Mouse (Mus musculus): ENCODE data around the gene Fndc8. TPM values are rescaled to one million over a fixed set of nuclear protein-coding genes. Genes with fewer than 3 reads are reported as not detected.
A peak's percentile ranks its signal among the peaks of the same experiment; 100 is the strongest.

The Fndc8 gene
- total RNA-seq (2021), result not detected
- polyA plus RNA-seq (2012; rRNA removed), result 0.06 TPM in 1 of 2 replicates, not detected in the other
- long read RNA-seq, result 0 reads

DNA sequence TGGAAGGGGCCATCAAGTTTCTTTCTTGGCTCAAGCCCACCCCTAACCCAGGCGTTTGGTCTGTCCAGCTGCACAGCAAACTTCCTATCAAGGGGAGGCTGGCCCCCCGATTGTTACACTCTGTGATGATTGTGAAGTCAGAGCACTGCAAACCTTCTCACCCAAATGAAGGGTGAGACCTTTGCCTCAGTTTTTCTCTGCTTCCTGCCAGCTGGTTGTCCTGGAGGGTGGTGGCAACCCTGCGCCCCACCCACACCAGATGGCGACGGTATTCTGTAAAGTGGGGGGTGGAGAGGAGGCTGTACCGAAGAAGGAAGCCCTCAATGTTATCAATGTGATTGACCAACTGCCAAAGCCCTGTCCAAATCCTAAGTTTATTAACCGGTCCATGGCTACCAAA is at the start of gene Fndc8:
Fndc8 (plus strand) TSS at position 189 of the 400 bp plus-strand sequence.
- TF ChIP-seq CTCF (IDR thresholded peaks at IDR 0.05) (no peak), EP300 (IDR thresholded peaks at IDR 0.05; ENCODE audit: insufficient read depth, low read depth, low read length) (no peak), POLR2A (IDR thresholded peaks at IDR 0.05; ENCODE audit: insufficient read depth, low read depth, low read length) (no peak)

DNA sequence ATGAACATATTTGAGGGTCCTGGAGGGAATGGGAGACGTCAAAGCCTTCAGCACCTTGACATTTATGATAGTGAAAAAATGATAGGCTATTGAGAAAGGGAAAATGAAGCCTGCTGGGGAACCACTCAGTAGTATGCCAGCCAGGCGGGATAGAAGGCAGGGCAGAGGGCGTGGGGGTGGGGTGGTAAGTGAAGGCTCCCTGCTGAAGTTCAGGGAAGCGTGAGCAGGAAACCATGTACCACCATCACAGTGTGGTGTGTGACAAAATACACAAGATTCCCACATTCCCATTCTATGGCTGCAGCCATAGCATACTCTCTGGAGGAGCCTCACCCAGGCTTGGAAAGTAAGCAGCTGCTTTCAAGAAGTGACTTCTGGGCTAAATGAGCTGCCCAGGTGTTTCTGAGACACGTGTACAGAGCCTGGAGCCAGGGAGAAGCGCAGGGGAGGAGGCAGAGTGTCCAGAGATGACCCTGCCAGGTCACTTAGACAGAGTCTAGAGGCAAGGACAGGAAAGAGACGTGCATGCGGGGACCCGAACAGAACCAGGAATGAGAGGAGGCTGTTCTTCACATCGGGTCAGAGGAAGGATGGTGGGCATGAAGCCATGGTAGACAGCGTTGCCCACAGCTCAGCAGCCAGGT is 47.0 kb upstream of the Fndc8 start:
- intact Hi-C loops (cut with DNase I), result no loop called here
- H3K9ac ChIP-seq (ENCODE audit: low read depth, low read length), result no peak overlapping the region
- WGBS, result 65% methylated on average over 11 of the region's 11 CpGs

More for the DNA sequence above, at the start of gene Fndc8:
- H3K36me3 ChIP-seq (ENCODE audit: control insufficient read depth, insufficient read depth, low read length), result no peaks in the 10 kb centered on the region
- DNase-seq, result no peak
- H3K4me1 ChIP-seq (ENCODE audit: control insufficient read depth, insufficient read depth, low read length), result 0 out of 2 replicates have a peak, but pooled peaks cover 2% of the 10 kb centered on the region
- H3K4me3 ChIP-seq, result no peak within 1 kb of the TSS
- WGBS, result 45% methylated on average over 7 of the region's 7 CpGs
- no peak within 1 kb of the TSS for H3K27ac ChIP-seq
- H3K79me2 ChIP-seq (replicated peaks; ENCODE audit: control insufficient read depth, insufficient read depth, low read length), result no peaks in the 10 kb centered on the region
- intact Hi-C loops (cut with DNase I), result loop anchor here (1.0 to 5.0 kb wide), 3 partner anchors 73 to 279 kb away; partner anchors contain the start of genes Cct6b and Zfp830
- H3K27me3 ChIP-seq (ENCODE audit: control insufficient read depth, insufficient read depth, low read length), result no peaks in the 10 kb centered on the region
- H3K9ac ChIP-seq (ENCODE audit: low read depth, low read length), result no peak within 1 kb of the TSS

DNA sequence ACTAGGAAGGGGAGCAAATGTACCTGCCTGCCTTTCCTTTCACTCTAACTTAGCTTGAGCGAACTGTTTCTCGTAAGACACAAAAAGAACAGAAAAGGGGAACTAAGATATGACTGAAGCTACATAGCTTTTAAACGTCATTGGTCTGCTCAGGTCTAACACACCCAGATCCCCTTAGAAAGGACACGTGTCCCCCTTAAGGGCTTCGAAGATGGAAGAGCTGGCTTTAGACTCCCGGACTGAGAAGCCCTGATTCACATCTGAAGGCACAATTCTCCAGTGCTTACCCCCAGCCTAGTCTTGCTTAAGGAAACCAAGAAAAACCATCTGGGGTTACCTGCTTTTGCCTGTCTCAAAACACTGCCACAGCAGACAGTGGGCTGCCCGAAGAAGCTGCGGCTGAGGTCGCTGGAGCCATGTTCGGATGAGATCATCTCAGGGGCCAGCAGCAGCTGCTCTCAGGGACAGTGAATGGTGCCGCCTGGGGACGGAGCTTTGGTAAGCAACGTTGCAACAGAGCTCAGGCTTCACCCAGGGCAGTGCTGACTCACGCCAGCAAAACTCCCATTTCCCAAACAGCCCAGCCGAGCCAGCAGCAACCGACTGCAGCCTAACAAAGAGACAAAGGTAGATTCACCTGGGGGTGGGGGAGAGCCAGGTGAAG is 46.4 kb upstream of the Fndc8 start:
- H3K9ac ChIP-seq (ENCODE audit: low read depth, low read length), result peak overlapping the region; percentile 47
- peak overlapping the region; percentile 55 for H3K27ac ChIP-seq
- intact Hi-C loops (cut with DNase I), result no loop called here
- H3K4me3 ChIP-seq, result peak overlapping the region; percentile 31
- 33% methylated on average over 16 of the region's 16 CpGs for WGBS
- H3K4me1 ChIP-seq (ENCODE audit: control insufficient read depth, insufficient read depth, low read length), result peaks cover 4% of the 10 kb centered on the region; the same call in 1 of the 2 replicates
- TF ChIP-seq CTCF (IDR thresholded peaks at IDR 0.05) (peak; percentile 50), POLR2A (IDR thresholded peaks at IDR 0.05; ENCODE audit: insufficient read depth, low read depth, low read length) (no peak)
- H3K27me3 ChIP-seq (ENCODE audit: control insufficient read depth, insufficient read depth, low read length), result no peaks in the 10 kb centered on the region
- H3K36me3 ChIP-seq (ENCODE audit: control insufficient read depth, insufficient read depth, low read length), result no peaks in the 10 kb centered on the region
- no peaks in the 10 kb centered on the region for H3K79me2 ChIP-seq (replicated peaks; ENCODE audit: control insufficient read depth, insufficient read depth, low read length)
- peak; percentile 68 to 81 for DNase-seq

More for the DNA sequence above, 47.0 kb upstream of the Fndc8 start:
- Histone ChIP-seq H3K27ac (no peak overlapping the region), H3K27me3 (ENCODE audit: control insufficient read depth, insufficient read depth, low read length) (no peaks in the 10 kb centered on the region), H3K79me2 (replicated peaks; ENCODE audit: control insufficient read depth, insufficient read depth, low read length) (no peaks in the 10 kb centered on the region; the same call in 1 of the 2 replicates), H3K4me1 (ENCODE audit: control insufficient read depth, insufficient read depth, low read length) (peaks cover 4% of the 10 kb centered on the region; the same call in 1 of the 2 replicates), H3K36me3 (ENCODE audit: control insufficient read depth, insufficient read depth, low read length) (no peaks in the 10 kb centered on the region), H3K4me3 (no peak overlapping the region; the same call in 1 of the 2 replicates)
- DNase-seq, result no peak
- TF ChIP-seq POLR2A (IDR thresholded peaks at IDR 0.05; ENCODE audit: insufficient read depth, low read depth, low read length) (no peak), EP300 (IDR thresholded peaks at IDR 0.05; ENCODE audit: insufficient read depth, low read depth, low read length) (no peak), CTCF (IDR thresholded peaks at IDR 0.05) (no peak)

DNA sequence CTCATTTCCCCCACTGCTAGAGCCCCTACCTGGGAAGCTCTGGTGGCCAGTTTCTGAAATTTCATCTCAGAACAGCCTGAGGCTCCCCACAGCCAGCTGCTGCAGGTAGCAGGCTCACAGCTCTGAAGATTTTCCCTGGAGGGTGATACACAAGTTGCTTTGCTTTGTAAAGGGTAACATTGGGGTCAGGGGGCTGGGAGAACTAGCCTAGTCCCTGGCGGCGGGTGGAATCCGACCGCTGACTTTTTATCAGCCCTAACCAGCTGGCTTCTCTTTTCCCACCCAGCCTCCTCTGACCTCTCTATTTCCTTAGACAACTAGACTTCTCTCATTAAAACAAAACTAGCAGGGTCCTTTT is 45.9 kb upstream of the Fndc8 start:
- WGBS, result 25% methylated on average over 4 of the region's 4 CpGs
- Histone ChIP-seq H3K79me2 (replicated peaks; ENCODE audit: control insufficient read depth, insufficient read depth, low read length) (no peaks in the 10 kb centered on the region), H3K27ac (peak overlapping the region; percentile 55), H3K4me3 (peak overlapping the region; percentile 31), H3K36me3 (ENCODE audit: control insufficient read depth, insufficient read depth, low read length) (no peaks in the 10 kb centered on the region), H3K4me1 (ENCODE audit: control insufficient read depth, insufficient read depth, low read length) (peaks cover 4% of the 10 kb centered on the region; the same call in 1 of the 2 replicates), H3K27me3 (ENCODE audit: control insufficient read depth, insufficient read depth, low read length) (no peaks in the 10 kb centered on the region), H3K9ac (ENCODE audit: low read depth, low read length) (no peak overlapping the region)
- TF ChIP-seq EP300 (IDR thresholded peaks at IDR 0.05; ENCODE audit: insufficient read depth, low read depth, low read length) (no peak), POLR2A (IDR thresholded peaks at IDR 0.05; ENCODE audit: insufficient read depth, low read depth, low read length) (no peak), CTCF (IDR thresholded peaks at IDR 0.05) (no peak)
- no peak for DNase-seq
- intact Hi-C loops (cut with DNase I), result no loop called here

DNA sequence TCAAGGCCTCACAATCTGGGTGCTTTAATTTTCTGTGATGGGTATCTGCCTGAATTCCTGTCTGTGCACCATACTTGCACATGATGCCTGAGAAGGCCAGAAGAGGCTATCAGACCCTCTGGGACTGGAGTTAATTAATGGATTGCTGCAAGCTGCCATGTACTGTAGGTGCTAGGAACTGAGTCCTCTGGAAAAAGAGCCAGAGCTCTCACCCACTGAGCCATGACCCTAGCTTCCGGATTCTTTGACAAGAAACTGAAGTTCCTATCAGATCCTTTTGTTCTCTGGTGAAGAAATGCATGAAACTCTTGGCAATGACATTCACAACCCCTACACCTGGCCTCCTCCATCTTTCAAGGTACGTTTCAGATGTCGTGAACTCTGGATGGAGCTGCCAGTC is 45.0 kb upstream of the Fndc8 start:
- WGBS, result 74% methylated on average over 3 of the region's 3 CpGs
- Histone ChIP-seq H3K36me3 (ENCODE audit: control insufficient read depth, insufficient read depth, low read length) (no peaks in the 10 kb centered on the region), H3K79me2 (replicated peaks; ENCODE audit: control insufficient read depth, insufficient read depth, low read length) (no peaks in the 10 kb centered on the region), H3K4me1 (ENCODE audit: control insufficient read depth, insufficient read depth, low read length) (peaks cover 4% of the 10 kb centered on the region; the same call in 1 of the 2 replicates), H3K9ac (ENCODE audit: low read depth, low read length) (no peak overlapping the region), H3K4me3 (no peak overlapping the region), H3K27ac (no peak overlapping the region), H3K27me3 (ENCODE audit: control insufficient read depth, insufficient read depth, low read length) (no peaks in the 10 kb centered on the region)
- no peak for TF ChIP-seq CTCF (IDR thresholded peaks at IDR 0.05)
- TF ChIP-seq POLR2A (IDR thresholded peaks at IDR 0.05; ENCODE audit: insufficient read depth, low read depth, low read length), result no peak
- no peak for TF ChIP-seq EP300 (IDR thresholded peaks at IDR 0.05; ENCODE audit: insufficient read depth, low read depth, low read length)
- no peak for DNase-seq
- intact Hi-C loops (cut with DNase I), result no loop called here

DNA sequence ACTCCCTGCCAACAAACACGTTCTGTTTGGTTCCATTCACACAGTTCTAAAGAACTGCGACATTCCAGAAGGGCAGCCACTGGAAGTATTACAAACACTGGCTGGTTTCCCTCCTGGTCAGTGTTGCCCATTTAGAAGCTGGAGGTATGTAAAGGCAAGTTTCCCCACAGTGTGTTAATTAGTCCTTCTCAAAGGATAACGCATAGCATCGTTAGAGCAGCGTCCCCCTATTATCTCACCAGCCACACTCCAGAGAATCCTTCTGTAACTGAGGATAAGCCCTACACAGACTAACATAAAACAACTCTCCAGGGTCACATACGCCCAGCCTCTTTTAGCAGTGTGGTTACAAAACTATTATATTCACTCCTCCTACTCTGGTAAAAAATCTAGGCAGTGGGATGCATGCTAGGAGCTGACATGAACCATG is 44.3 kb upstream of the Fndc8 start:
- WGBS, result 59% methylated on average over 6 of the region's 6 CpGs
- Histone ChIP-seq H3K4me3 (no peak overlapping the region), H3K36me3 (ENCODE audit: control insufficient read depth, insufficient read depth, low read length) (no peaks in the 10 kb centered on the region), H3K4me1 (ENCODE audit: control insufficient read depth, insufficient read depth, low read length) (peaks cover 4% of the 10 kb centered on the region; the same call in 1 of the 2 replicates), H3K27ac (no peak overlapping the region), H3K9ac (ENCODE audit: low read depth, low read length) (no peak overlapping the region), H3K27me3 (ENCODE audit: control insufficient read depth, insufficient read depth, low read length) (no peaks in the 10 kb centered on the region), H3K79me2 (replicated peaks; ENCODE audit: control insufficient read depth, insufficient read depth, low read length) (no peaks in the 10 kb centered on the region)
- intact Hi-C loops (cut with DNase I), result no loop called here
- DNase-seq, result no peak
- TF ChIP-seq CTCF (IDR thresholded peaks at IDR 0.05) (no peak), EP300 (IDR thresholded peaks at IDR 0.05; ENCODE audit: insufficient read depth, low read depth, low read length) (no peak), POLR2A (IDR thresholded peaks at IDR 0.05; ENCODE audit: insufficient read depth, low read depth, low read length) (no peak)
